Mouse (Mus musculus): ENCODE data around the gene Vmn1r44. TPM values are rescaled to one million over a fixed set of nuclear protein-coding genes. Genes with fewer than 3 reads are reported as not detected.

The Vmn1r44 gene
- polyA plus RNA-seq, 1 experiment from 2014 or later: not detected

Other genes with a start within 250 kb of the Vmn1r44 start
- 11.7 and 12.1 TPM in 2 replicates for gene Txnrd3, start 239.7 kb upstream of the Vmn1r44 start, polyA plus RNA-seq (2015; fragmentation: Nextera tagmentation; extraction: Ambion mirVana)
- gene Vmn1r40, start 176.1 kb upstream of the Vmn1r44 start, polyA plus RNA-seq (2015; fragmentation: Nextera tagmentation; extraction: Ambion mirVana): not detected in 2 replicates
- gene Vmn1r41, start 142.9 kb upstream of the Vmn1r44 start, polyA plus RNA-seq (2015; fragmentation: Nextera tagmentation; extraction: Ambion mirVana): not detected in 2 replicates
- not detected in 2 replicates for gene Vmn1r42, start 7.2 kb upstream of the Vmn1r44 start, polyA plus RNA-seq (2015; fragmentation: Nextera tagmentation; extraction: Ambion mirVana)
- gene Vmn1r43, start 7.2 kb upstream of the Vmn1r44 start, polyA plus RNA-seq (2015; fragmentation: Nextera tagmentation; extraction: Ambion mirVana): not detected in 2 replicates
- gene Vmn1r45, start 56.9 kb downstream of the Vmn1r44 start, polyA plus RNA-seq (2015; fragmentation: Nextera tagmentation; extraction: Ambion mirVana): not detected in 2 replicates
- gene Vmn1r46, start 85.7 kb downstream of the Vmn1r44 start, polyA plus RNA-seq (2015; fragmentation: Nextera tagmentation; extraction: Ambion mirVana): not detected in 2 replicates
- gene Vmn1r47, start 132.5 kb downstream of the Vmn1r44 start, polyA plus RNA-seq (2015; fragmentation: Nextera tagmentation; extraction: Ambion mirVana): not detected in 2 replicates
- not detected in 2 replicates for gene Vmn1r48, start 153.2 kb downstream of the Vmn1r44 start, polyA plus RNA-seq (2015; fragmentation: Nextera tagmentation; extraction: Ambion mirVana)
- not detected in 2 replicates for gene Vmn1r49, start 194.8 kb downstream of the Vmn1r44 start, polyA plus RNA-seq (2015; fragmentation: Nextera tagmentation; extraction: Ambion mirVana)
- not detected in 2 replicates for gene Vmn1r50, start 217.8 kb downstream of the Vmn1r44 start, polyA plus RNA-seq (2015; fragmentation: Nextera tagmentation; extraction: Ambion mirVana)
- not detected in 2 replicates for gene Vmn1r51, start 238.9 kb downstream of the Vmn1r44 start, polyA plus RNA-seq (2015; fragmentation: Nextera tagmentation; extraction: Ambion mirVana)